Mouse (Mus musculus): Measurements from ENCODE around the gene Stfa2l1. TPM values are rescaled to one million over a fixed set of nuclear protein-coding genes. Genes with fewer than 3 reads are reported as not detected.
"Not testable (repeated sequence)": the region's sequence is repeated elsewhere in the genome, so short reads cannot be mapped to it uniquely, and the experiment has no call there.

Gene Stfa2l1
- polyA plus RNA-seq, 1 experiment from 2014 or later = not detected

GRCm38 (mm10) chr16:36183912-36184311, 27.3 kb downstream of the Stfa2l1 start, which contains the start of gene Gm5483:
Gm5483 (plus strand) TSS chr16:36184212.
- not testable (repeated sequence) for H3K4me2 ChIP-seq; H3K27me3 ChIP-seq (ENCODE audit: control insufficient read depth, insufficient read depth, low read length); H3K36me3 ChIP-seq (ENCODE audit: control insufficient read depth, insufficient read depth, low read length); H3K9ac ChIP-seq (ENCODE audit: low read depth, low read length); H3K9me3 ChIP-seq (replicated peaks; ENCODE audit: control insufficient read depth, low read length); ATAC-seq (replicated peaks; ENCODE audit: insufficient number of reproducible peaks, low FRiP score, low TSS enrichment); H3K27ac ChIP-seq (ENCODE audit: low read depth, low read length); H3K4me3 ChIP-seq (ENCODE audit: low read depth, low read length); H3K4me1 ChIP-seq (ENCODE audit: control insufficient read depth, insufficient read depth, low read length)
- 64% methylated on average over 4 of the region's 4 CpGs for WGBS (ENCODE audit: insufficient replicate concordance)

- Histone ChIP-seq H3K27me3 (ENCODE audit: control insufficient read depth, insufficient read depth, low read length) (no peaks in the 10 kb centered on the region), H3K9me3 (replicated peaks; ENCODE audit: control insufficient read depth, low read length) (no peaks in the 10 kb centered on the region), H3K27ac (ENCODE audit: low read depth, low read length) (no peak overlapping the region), H3K9ac (ENCODE audit: low read depth, low read length) (no peak overlapping the region), H3K4me2 (no peak overlapping the region), H3K4me1 (ENCODE audit: control insufficient read depth, insufficient read depth, low read length) (no peaks in the 10 kb centered on the region), H3K36me3 (ENCODE audit: control insufficient read depth, insufficient read depth, low read length) (no peaks in the 10 kb centered on the region), H3K4me3 (ENCODE audit: low read depth, low read length) (no peak overlapping the region)
- WGBS (ENCODE audit: insufficient replicate concordance) = 55% methylated on average over 19 of the region's 19 CpGs
- ATAC-seq (replicated peaks; ENCODE audit: insufficient number of reproducible peaks, low FRiP score, low TSS enrichment) = no peak
Observed at GRCm38 (mm10) chr16:36199226-36199625, 42.6 kb downstream of the Stfa2l1 start.

- Histone ChIP-seq H3K4me2 (no peak overlapping the region), H3K9ac (ENCODE audit: low read depth, low read length) (no peak overlapping the region), H3K36me3 (ENCODE audit: control insufficient read depth, insufficient read depth, low read length) (no peaks in the 10 kb centered on the region)
Observed at GRCm38 (mm10) chr16:36203846-36204245, 47.2 kb downstream of the Stfa2l1 start.

GRCm38 (mm10) chr16:36205684-36206083, 49.1 kb downstream of the Stfa2l1 start:
- not testable (repeated sequence) for H3K9ac ChIP-seq (ENCODE audit: low read depth, low read length); H3K4me2 ChIP-seq; H3K9me3 ChIP-seq (replicated peaks; ENCODE audit: control insufficient read depth, low read length); H3K27ac ChIP-seq (ENCODE audit: low read depth, low read length); H3K4me3 ChIP-seq (ENCODE audit: low read depth, low read length); H3K4me1 ChIP-seq (ENCODE audit: control insufficient read depth, insufficient read depth, low read length); ATAC-seq (replicated peaks; ENCODE audit: insufficient number of reproducible peaks, low FRiP score, low TSS enrichment); H3K27me3 ChIP-seq (ENCODE audit: control insufficient read depth, insufficient read depth, low read length); H3K36me3 ChIP-seq (ENCODE audit: control insufficient read depth, insufficient read depth, low read length)
- 39% methylated on average over 2 of the region's 2 CpGs for WGBS (ENCODE audit: insufficient replicate concordance)

More at GRCm38 (mm10) chr16:36203846-36204245, 47.2 kb downstream of the Stfa2l1 start:
- Histone ChIP-seq H3K4me1 (ENCODE audit: control insufficient read depth, insufficient read depth, low read length) (no peaks in the 10 kb centered on the region), H3K9me3 (replicated peaks; ENCODE audit: control insufficient read depth, low read length) (no peaks in the 10 kb centered on the region), H3K27ac (ENCODE audit: low read depth, low read length) (no peak overlapping the region), H3K4me3 (ENCODE audit: low read depth, low read length) (no peak overlapping the region), H3K27me3 (ENCODE audit: control insufficient read depth, insufficient read depth, low read length) (no peaks in the 10 kb centered on the region)
- no peak for ATAC-seq (replicated peaks; ENCODE audit: insufficient number of reproducible peaks, low FRiP score, low TSS enrichment)
- 66% methylated on average over 5 of the region's 5 CpGs for WGBS (ENCODE audit: insufficient replicate concordance)

- H3K9me3 ChIP-seq (replicated peaks; ENCODE audit: control insufficient read depth, low read length) = no peaks in the 10 kb centered on the region
- no peaks in the 10 kb centered on the region for H3K4me1 ChIP-seq (ENCODE audit: control insufficient read depth, insufficient read depth, low read length)
- no peak within 1 kb of the TSS for H3K9ac ChIP-seq (ENCODE audit: low read depth, low read length)
- H3K27me3 ChIP-seq (ENCODE audit: control insufficient read depth, insufficient read depth, low read length) = no peaks in the 10 kb centered on the region
- WGBS (ENCODE audit: insufficient replicate concordance) = 83% methylated on average over 2 of the region's 2 CpGs
- H3K27ac ChIP-seq (ENCODE audit: low read depth, low read length) = no peak within 1 kb of the TSS
- H3K4me3 ChIP-seq (ENCODE audit: low read depth, low read length) = no peak within 1 kb of the TSS
- ATAC-seq (replicated peaks; ENCODE audit: insufficient number of reproducible peaks, low FRiP score, low TSS enrichment) = no peak
- H3K4me2 ChIP-seq = no peak within 1 kb of the TSS
- no peaks in the 10 kb centered on the region for H3K36me3 ChIP-seq (ENCODE audit: control insufficient read depth, insufficient read depth, low read length)
Observed at GRCm38 (mm10) chr16:36209967-36210453, 53.4 kb downstream of the Stfa2l1 start, which contains the start of gene Gm5416. Gm5416 (plus strand) TSS chr16:36210403.

Other genes with a start within 250 kb of the Stfa2l1 start
- 3.3 and 5.1 TPM in 2 replicates for gene Parp9, start 218.3 kb upstream of the Stfa2l1 start, polyA plus RNA-seq (2014; fragmentation: Nextera tagmentation; extraction: Ambion mirVana)
- 3.4 and 4.0 TPM in 2 replicates for gene Dtx3l, start 217.7 kb upstream of the Stfa2l1 start, polyA plus RNA-seq (2014; fragmentation: Nextera tagmentation; extraction: Ambion mirVana)
- gene Kpna1, start 178.1 kb upstream of the Stfa2l1 start, polyA plus RNA-seq (2014; fragmentation: Nextera tagmentation; extraction: Ambion mirVana) = 49.9 and 58.1 TPM in 2 replicates
- 6.5 and 7.6 TPM in 2 replicates for gene Wdr5b, start 115.6 kb upstream of the Stfa2l1 start, polyA plus RNA-seq (2014; fragmentation: Nextera tagmentation; extraction: Ambion mirVana)
- 723 and 731 TPM in 2 replicates for gene Fam162a, start 85.2 kb upstream of the Stfa2l1 start, polyA plus RNA-seq (2014; fragmentation: Nextera tagmentation; extraction: Ambion mirVana)
- 87.5 and 89.1 TPM in 2 replicates for gene Ccdc58, start 85.1 kb upstream of the Stfa2l1 start, polyA plus RNA-seq (2014; fragmentation: Nextera tagmentation; extraction: Ambion mirVana)
- gene Csta1, start 25.6 kb upstream of the Stfa2l1 start, polyA plus RNA-seq (2014; fragmentation: Nextera tagmentation; extraction: Ambion mirVana) = not detected in 2 replicates
- gene Gm5483, start 27.4 kb downstream of the Stfa2l1 start, polyA plus RNA-seq (2014; fragmentation: Nextera tagmentation; extraction: Ambion mirVana) = not detected in 2 replicates
- not detected in 2 replicates for gene Gm5416, start 53.6 kb downstream of the Stfa2l1 start, polyA plus RNA-seq (2014; fragmentation: Nextera tagmentation; extraction: Ambion mirVana)
- gene 2010005H15Rik, start 64.7 kb downstream of the Stfa2l1 start, polyA plus RNA-seq (2014; fragmentation: Nextera tagmentation; extraction: Ambion mirVana) = not detected in 2 replicates
- gene Stfa1, start 120.1 kb downstream of the Stfa2l1 start, polyA plus RNA-seq (2014; fragmentation: Nextera tagmentation; extraction: Ambion mirVana) = 0.99 and 2.5 TPM in 2 replicates
- gene BC117090, start 177.5 kb downstream of the Stfa2l1 start, polyA plus RNA-seq (2014; fragmentation: Nextera tagmentation; extraction: Ambion mirVana) = not detected in 2 replicates
- gene BC100530, start 210.9 kb downstream of the Stfa2l1 start, polyA plus RNA-seq (2014; fragmentation: Nextera tagmentation; extraction: Ambion mirVana) = 0.90 and 2.3 TPM in 2 replicates

All from heart, embryonic 11.5 days (tissue).